Mouse (Mus musculus): Measurements from ENCODE around the gene Olfr1025-ps1. TPM values are rescaled to one million over a fixed set of nuclear protein-coding genes. Genes with fewer than 3 reads are reported as not detected.

The Olfr1025-ps1 gene
- total and polyA plus RNA-seq, 3 experiments, result not detected

DNA sequence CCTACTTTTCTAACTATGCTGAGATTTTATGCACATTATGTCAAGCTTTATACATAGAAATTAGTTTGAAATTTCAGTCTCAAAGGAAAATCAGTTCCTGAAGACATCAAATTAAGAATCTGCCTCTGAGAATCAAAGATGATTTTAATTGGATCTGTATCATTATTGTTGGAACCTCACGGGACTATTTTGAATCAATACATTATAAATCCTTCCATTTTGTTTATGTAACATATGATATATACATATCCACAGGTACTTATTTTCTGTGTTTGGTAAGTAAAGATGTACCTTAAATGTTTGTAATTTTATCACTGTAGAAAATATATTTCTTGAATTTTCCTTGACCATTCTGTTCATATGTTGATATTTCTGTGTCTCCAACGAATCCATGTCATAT lies 29.7 kb upstream of the Olfr1025-ps1 start, which contains the start of gene Olfr1023:
Gene Olfr1023 (plus strand): TSS at position 301 of the 400 bp plus-strand sequence.
- Histone ChIP-seq H3K4me1 (ENCODE audit: control insufficient read depth in 1 of 2, insufficient read depth in 2 of 2) (no peaks in the 10 kb centered on the region), H3K79me2 (replicated peaks; ENCODE audit: control insufficient read depth, extremely low read depth, insufficient read depth, poor library complexity, severe bottlenecking) (no peaks in the 10 kb centered on the region), H3K9ac (ENCODE audit: insufficient read depth, low read depth) (no peak within 1 kb of the TSS), H3K27ac (ENCODE audit: insufficient read depth, low read depth) (no peak within 1 kb of the TSS), H3K36me3 (replicated peaks in 1 of 2; ENCODE audit: control insufficient read depth in 1 of 2, insufficient read depth in 1 of 2, low read length in 1 of 2) (no peaks in the 10 kb centered on the region), H3K27me3 (replicated peaks) (no peaks in the 10 kb centered on the region), H3K4me2 (ENCODE audit: insufficient read depth, low read depth, poor library complexity, severe bottlenecking) (no peak within 1 kb of the TSS), H3K9me3 (replicated peaks; ENCODE audit: low read length) (peaks cover 18% of the 10 kb centered on the region), H3K4me3 (replicated peaks in 1 of 3; ENCODE audit: low read depth in 2 of 3, low read length in 2 of 3, poor library complexity in 1 of 3) (no peak within 1 kb of the TSS)
- no peak for TF ChIP-seq KAT2A (IDR thresholded peaks at IDR 0.05; ENCODE audit: insufficient replicate concordance, low read length)
- no peak for TF ChIP-seq TCF12 (IDR thresholded peaks at IDR 0.05; ENCODE audit: low read depth, low read length)
- TF ChIP-seq ZKSCAN1 (IDR thresholded peaks at IDR 0.05; ENCODE audit: borderline replicate concordance, low read depth, low read length), result no peak
- TF ChIP-seq CHD2 (IDR thresholded peaks at IDR 0.05; ENCODE audit: low read length), result no peak
- no peak for TF ChIP-seq BHLHE40 (IDR thresholded peaks at IDR 0.05; ENCODE audit: low read depth, low read length)
- TF ChIP-seq MXI1 (IDR thresholded peaks at IDR 0.05; ENCODE audit: low read depth, low read length), result no peak
- TF ChIP-seq HCFC1 (IDR thresholded peaks at IDR 0.05; ENCODE audit: low read depth, low read length), result no peak
- no peak for TF ChIP-seq CTCF (conservative IDR thresholded peaks at IDR 0.05 in 1 of 2, IDR thresholded peaks at IDR 0.05 in 1 of 2; ENCODE audit: low read depth in 2 of 2, low read length in 2 of 2)
- no peak for TF ChIP-seq ELF1 (IDR thresholded peaks at IDR 0.05; ENCODE audit: low read depth, low read length)
- TF ChIP-seq USF1 (IDR thresholded peaks at IDR 0.05; ENCODE audit: low read depth, low read length), result no peak
- no peak for TF ChIP-seq JUN (IDR thresholded peaks at IDR 0.05; ENCODE audit: insufficient read depth, low read depth, low read length)
- no peak for TF ChIP-seq MEF2A (IDR thresholded peaks at IDR 0.05; ENCODE audit: borderline replicate concordance, low read depth, low read length)
- TF ChIP-seq NELFE (IDR thresholded peaks at IDR 0.05; ENCODE audit: low read depth, low read length), result no peak
- TF ChIP-seq PAX5 (IDR thresholded peaks at IDR 0.05; ENCODE audit: low read length), result no peak
- no peak for TF ChIP-seq ZNF384 (IDR thresholded peaks at IDR 0.05; ENCODE audit: low read depth, low read length)
- no peak for TF ChIP-seq SIN3A (IDR thresholded peaks at IDR 0.05; ENCODE audit: low read length)
- no peak for TF ChIP-seq CHD1 (IDR thresholded peaks at IDR 0.05; ENCODE audit: low read depth, low read length)
- in situ Hi-C loops (cut with MboI; ENCODE audit: low pct_ligation_motif_present, low pct_unique_long_range_greater_than_20kb, low sequenced_read_pairs), result no loop called here
- no peak for DNase-seq (ENCODE audit: extremely low read depth)
- dilution Hi-C loops (cut with MboI; ENCODE audit: extremely low pct_ligation_motif_present, extremely low pct_unique_long_range_greater_than_20kb, low sequenced_read_pairs), result no loop called here

DNA sequence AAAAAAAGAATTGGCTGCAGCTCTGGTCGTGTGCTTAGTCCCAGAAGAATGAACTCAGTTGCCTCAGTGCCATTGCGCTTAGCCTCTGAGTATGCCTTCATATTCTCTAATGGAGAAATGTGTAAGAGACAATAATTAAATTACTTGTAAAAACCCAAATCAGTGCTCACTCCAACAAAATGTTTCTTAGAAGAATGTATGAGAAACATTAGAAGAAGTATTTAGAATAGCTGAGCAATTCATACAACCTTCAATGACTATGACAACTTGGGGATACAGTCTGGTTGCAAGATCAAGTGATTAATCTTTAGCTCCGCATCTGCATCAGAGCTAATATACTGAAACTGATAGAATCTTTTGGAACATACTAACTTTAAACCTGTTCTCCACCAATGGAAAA lies 10.0 kb upstream of the Olfr1025-ps1 start, which contains the start of gene Olfr1024:
Gene Olfr1024 (minus strand): TSS at position 101 of the 400 bp plus-strand sequence.
- in situ Hi-C loops (cut with MboI; ENCODE audit: low pct_ligation_motif_present, low pct_unique_long_range_greater_than_20kb, low sequenced_read_pairs) (no loop called here), dilution Hi-C loops (cut with MboI; ENCODE audit: extremely low pct_ligation_motif_present, extremely low pct_unique_long_range_greater_than_20kb, low sequenced_read_pairs) (no loop called here)
- Histone ChIP-seq H3K9me3 (replicated peaks; ENCODE audit: low read length) (peaks cover 25% of the 10 kb centered on the region), H3K9ac (ENCODE audit: insufficient read depth, low read depth) (no peak within 1 kb of the TSS), H3K4me2 (ENCODE audit: insufficient read depth, low read depth, poor library complexity, severe bottlenecking) (no peak within 1 kb of the TSS), H3K4me1 (ENCODE audit: control insufficient read depth in 1 of 2, insufficient read depth in 2 of 2) (no peaks in the 10 kb centered on the region), H3K36me3 (replicated peaks in 1 of 2; ENCODE audit: control insufficient read depth in 1 of 2, insufficient read depth in 1 of 2, low read length in 1 of 2) (no peaks in the 10 kb centered on the region), H3K79me2 (replicated peaks; ENCODE audit: control insufficient read depth, extremely low read depth, insufficient read depth, poor library complexity, severe bottlenecking) (no peaks in the 10 kb centered on the region), H3K4me3 (replicated peaks in 1 of 3; ENCODE audit: low read depth in 2 of 3, low read length in 2 of 3, poor library complexity in 1 of 3) (no peak within 1 kb of the TSS), H3K27ac (ENCODE audit: insufficient read depth, low read depth) (no peak within 1 kb of the TSS), H3K27me3 (replicated peaks) (no peaks in the 10 kb centered on the region)
- no peak for DNase-seq (ENCODE audit: extremely low read depth)
- TF ChIP-seq UBTF (IDR thresholded peaks at IDR 0.05; ENCODE audit: low read depth, low read length) (no peak), CHD1 (IDR thresholded peaks at IDR 0.05; ENCODE audit: low read depth, low read length) (no peak), EP300 (IDR thresholded peaks at IDR 0.05; ENCODE audit: low read length) (no peak), E2F4 (IDR thresholded peaks at IDR 0.05; ENCODE audit: insufficient replicate concordance, low read depth, low read length) (no peak), ETS1 (conservative IDR thresholded peaks at IDR 0.05; ENCODE audit: low read depth, low read length) (no peak), MXI1 (IDR thresholded peaks at IDR 0.05; ENCODE audit: low read depth, low read length) (no peak), BHLHE40 (IDR thresholded peaks at IDR 0.05; ENCODE audit: low read depth, low read length) (no peak), ZMIZ1 (IDR thresholded peaks at IDR 0.05; ENCODE audit: low read depth, low read length) (no peak)
